Mouse (Mus musculus): ENCODE data around the gene Zfp3.

Zfp3 gene

DNA sequence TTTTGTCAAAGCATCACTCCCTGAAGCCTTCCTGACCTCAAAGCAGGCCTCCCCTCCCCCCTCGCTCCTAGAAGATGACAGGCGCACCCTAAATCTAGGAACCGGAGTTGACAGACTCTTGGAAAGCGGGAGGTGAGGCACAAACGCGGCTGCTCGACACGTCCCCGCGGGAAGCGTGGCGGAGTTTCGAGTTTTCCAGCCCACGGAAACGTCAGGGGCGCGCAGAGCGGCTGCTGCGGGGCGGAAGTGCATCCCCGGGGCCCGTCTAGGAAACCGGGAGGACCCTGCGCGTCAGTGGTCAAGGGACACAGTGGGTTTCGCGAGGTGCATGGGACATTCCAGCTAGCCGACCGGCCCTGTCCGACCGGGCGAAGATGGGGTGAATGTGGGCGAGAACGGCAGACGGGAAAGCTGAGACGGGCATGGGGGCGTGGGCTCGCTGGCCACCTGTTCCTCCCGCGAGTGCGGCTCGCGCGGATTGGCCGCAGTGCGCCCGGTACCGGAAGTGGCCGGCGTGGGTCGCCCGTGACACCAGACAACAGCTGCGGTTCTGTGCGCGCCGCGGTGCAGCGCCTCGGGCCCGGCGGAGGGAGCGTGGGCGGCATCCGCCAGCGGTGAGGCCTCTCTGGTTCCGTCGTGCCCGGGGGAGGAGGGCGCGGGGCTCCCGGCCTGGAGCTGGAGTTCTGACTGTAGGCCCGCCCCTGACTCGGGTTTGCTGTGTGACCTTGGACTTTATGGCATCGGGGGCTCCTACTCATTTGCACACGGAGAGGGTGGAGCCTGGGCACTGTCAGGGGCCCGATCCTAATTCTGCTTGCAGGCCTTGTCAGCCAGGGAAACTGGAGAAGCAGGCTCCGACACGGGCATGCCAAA lies at the start of gene Zfp3:
Gene Zfp3 (plus strand): TSS at position 274 of the 873 bp plus-strand sequence.
- DNase-seq (ENCODE audit: low read depth, low spot score): no peak

DNA sequence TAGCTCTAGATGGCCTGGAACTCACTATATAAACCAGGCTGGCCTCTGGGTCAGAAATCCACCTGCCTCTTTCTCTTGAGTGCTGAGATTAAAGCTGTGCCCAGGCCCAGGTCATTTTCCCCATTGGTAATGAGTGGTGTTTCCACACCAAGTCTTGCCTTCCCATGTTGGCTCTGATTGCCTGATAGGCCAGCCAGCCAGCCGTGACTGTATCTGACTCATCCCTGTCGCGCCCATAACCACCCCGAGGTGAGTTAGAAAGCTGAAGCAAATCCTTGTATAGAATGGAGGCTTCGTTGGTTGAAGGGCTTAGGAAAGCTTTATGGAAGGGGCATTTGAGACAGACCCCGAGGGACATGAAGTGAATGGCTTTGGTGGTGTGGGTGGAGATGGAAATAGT lies 48.2 kb upstream of the Zfp3 start:
- no peak for DNase-seq (ENCODE audit: low read depth, low spot score)

DNA sequence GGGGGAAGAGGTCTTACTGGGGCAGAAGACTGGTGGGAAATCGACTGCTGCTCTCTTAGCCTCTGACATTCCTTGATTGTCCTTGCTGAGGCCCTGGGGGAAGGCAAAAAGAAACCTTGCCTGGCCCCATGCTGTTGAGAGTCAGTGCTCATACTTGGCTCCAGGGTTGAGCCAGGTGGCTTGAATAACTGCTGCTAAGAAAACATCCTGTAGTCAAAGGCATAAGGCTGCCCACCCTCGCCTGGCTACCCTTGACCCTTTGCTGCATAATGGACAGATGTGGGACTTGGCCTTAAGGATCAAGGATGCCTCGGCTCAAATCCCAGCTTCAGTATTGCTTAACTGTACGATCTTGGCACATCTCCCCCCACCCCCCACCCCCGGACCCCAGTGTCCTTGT lies 45.5 kb upstream of the Zfp3 start:
- DNase-seq (ENCODE audit: low read depth, low spot score): no peak

- DNase-seq (ENCODE audit: low read depth, low spot score): no peak
These were observed 43.4 kb upstream of the Zfp3 start for GRCm38 (mm10) chr11:70720567-70720966.

DNA sequence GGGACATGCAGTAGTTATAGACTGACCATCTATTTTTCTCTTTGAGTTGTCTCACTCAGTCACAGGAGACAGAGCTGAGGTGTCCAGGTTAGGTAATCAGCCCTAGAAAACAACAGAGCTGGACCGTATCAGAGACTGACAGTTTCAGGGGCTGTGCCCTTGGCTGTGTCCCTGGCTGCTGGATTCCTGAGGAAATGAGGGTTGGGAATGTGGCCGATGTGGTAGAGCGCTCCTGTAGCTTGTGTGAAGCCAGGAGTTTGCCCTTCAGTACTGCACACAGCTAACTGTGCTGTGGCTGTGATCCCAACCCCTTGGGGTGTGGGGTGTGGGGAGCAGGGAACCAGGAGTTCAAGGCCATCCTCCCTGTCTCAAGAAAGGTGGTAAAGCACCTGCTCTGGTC lies 42.9 kb upstream of the Zfp3 start:
- DNase-seq (ENCODE audit: low read depth, low spot score): no peak

DNA sequence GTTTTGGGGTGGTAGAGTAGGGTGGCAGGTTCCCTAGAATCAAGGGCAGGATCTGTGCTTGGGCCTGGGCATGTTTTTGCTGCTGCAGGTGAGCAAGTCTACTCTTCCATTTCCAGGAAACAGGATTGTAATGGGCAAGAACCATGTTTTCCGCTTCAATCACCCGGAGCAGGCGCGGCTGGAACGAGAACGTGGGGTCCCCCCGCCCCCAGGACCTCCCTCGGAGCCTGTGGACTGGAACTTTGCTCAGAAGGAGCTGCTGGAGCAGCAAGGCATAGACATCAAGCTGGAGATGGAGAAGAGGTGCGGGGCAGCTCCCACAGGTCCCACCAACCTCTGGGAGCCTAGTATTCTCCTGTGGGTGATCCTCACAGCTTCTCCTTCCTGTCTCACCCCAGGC lies 39.3 kb upstream of the Zfp3 start:
- DNase-seq (ENCODE audit: low read depth, low spot score): no peak

DNA sequence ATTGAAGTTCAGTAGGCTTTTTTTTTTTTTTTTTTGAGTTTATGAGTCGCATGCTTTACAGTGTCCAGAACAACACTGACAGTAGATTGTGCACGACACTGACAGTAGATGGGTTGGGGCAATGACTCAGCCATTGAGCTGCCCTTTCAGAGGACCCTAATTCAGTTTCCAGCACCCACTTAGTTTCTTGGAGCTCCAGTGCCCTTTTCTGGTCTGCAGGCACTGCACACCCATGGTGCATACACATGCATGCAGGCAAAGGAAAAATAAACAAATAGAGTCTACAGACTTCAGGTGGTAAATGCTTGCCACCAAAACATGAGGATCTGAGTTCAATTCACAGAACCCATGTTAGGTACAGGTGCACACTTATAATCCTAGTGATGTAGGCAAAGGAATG lies 37.4 kb upstream of the Zfp3 start:
- no peak for DNase-seq (ENCODE audit: low read depth, low spot score)

- DNase-seq (ENCODE audit: low read depth, low spot score): no peak
These were observed 36.6 kb upstream of the Zfp3 start for GRCm38 (mm10) chr11:70727385-70727784.

GRCm38 (mm10) chr11:70730427-70731038 lies 33.5 kb upstream of the Zfp3 start:
- no peak for DNase-seq (ENCODE audit: low read depth, low spot score)

- DNase-seq (ENCODE audit: low read depth, low spot score): no peak
These were observed 32.8 kb upstream of the Zfp3 start for GRCm38 (mm10) chr11:70731178-70731577.

DNA sequence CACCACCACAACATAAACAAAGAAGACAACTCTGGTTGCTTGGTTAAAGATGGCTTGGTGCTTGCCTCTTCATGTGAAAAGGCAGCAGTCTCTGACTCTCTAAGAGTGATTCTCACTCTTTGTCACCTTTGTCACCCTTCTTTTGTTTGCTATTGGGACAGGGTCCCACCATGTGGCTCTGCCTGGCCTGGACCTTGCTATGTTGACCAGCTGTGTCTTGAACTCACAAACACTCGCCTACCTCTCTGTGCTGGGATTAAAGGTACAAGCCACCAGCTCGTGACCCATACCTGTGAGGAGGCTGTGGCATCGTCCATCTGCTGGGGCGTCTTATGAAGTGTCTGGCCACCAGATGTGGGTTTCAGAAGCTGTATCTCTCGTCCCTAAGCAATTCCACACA lies 30.8 kb upstream of the Zfp3 start:
- DNase-seq (ENCODE audit: low read depth, low spot score): no peak

DNA sequence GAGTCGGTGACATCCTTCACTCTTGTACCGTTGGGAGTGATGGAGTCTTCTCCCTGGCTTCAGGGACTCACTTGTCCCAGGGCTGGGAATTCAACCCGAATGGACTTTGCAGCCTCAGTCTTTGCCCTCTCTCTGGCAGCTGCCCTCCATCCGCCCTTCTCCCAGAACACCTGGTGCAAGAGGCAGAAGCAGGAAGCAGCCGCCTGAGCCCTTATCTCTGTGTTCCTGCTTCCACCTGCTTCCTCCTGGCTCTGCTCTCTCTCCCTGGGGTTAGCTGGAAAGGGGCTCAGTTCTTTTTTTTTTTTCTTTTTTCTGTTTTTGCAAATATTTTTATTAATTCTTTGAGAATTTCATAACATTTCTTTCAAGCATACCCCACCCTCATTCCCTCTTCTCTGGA lies 26.3 kb upstream of the Zfp3 start:
- no peak for DNase-seq (ENCODE audit: low read depth, low spot score)

DNA sequence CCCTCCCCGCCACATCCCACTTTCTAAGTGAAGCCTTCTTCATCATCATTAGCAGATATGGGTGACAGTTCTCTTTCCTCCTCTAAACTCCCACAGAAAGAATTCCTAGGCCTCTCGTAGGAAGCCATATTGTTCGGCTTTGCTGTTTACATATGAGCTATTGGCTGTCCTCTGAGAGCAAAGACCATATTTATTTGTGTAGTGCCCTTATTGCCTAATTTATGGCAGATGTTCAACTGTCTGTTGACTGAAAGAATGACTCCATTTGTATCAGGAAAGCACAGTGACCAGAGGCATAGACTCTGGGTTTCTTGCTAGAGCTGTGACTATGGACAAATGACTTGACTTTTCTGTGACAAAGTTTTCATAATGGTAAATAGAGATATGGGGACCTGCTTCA lies 22.4 kb upstream of the Zfp3 start:
- no peak for DNase-seq (ENCODE audit: low read depth, low spot score)

DNA sequence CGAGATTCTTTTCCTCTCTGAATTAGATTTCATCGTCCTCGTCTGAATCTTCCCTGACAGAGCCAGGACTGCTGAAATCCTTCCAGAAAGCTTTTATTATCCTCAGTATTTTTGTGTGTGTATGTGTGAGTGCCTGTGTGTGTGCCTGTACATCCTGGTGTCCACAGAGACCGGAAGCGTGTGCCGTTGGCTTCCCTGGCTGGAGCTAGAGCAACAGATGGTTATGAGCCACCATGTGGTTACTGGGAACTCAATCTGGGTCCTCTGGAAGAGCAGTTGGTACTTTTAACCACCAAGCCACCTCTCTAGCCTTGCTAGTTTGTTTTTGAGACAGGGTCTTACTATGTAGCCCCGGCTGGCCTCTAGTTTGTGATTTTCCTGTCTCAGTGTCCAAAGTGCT lies 21.9 kb upstream of the Zfp3 start:
- no peak for DNase-seq (ENCODE audit: low read depth, low spot score)

DNA sequence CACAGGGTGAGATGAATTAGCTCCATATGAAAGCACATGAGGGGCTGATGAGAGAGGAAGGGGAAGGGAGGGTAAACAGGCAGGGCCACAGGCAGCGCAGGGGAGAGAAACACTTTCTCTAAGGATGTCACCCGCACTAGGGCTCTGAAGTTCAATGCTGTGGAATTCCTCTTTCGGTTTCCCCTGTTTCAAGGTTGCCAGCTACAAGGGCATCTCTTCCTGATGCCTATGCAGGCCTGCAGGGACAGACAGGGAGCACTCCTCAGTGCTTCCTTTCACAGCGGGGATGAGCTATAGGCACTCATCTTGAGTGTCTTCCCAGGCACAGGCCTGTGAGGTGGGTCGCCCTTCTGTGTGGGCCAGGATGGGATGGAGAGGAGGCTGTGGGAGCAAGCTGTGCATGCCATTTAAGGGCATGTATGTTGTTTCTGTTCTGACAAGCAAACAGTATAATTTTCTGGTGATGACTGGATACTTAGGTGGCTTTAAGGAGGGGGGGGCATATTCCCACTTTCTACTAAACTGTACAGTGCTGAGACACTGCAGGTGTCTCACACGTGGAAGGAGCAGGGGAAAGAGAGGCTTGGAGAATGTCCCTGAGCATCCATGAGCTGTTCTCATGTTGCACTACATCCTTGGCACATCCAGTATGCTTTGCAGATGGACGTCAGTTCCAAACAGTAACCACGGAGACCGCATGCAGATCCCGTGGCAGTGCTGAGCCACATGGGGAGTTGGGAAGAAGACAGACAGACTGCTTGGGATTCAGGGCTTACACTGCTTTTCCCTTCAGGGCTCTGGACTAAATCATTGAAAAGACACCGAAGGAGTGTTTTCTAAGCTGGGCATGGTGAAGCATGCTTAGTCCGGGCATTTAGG lies 21.2 kb upstream of the Zfp3 start:
- DNase-seq (ENCODE audit: low read depth, low spot score): no peak

GRCm38 (mm10) chr11:70745636-70746035 lies 18.4 kb upstream of the Zfp3 start:
- DNase-seq (ENCODE audit: low read depth, low spot score): no peak

GRCm38 (mm10) chr11:70747876-70748545 lies 16.0 kb upstream of the Zfp3 start:
- no peak for DNase-seq (ENCODE audit: low read depth, low spot score)

DNA sequence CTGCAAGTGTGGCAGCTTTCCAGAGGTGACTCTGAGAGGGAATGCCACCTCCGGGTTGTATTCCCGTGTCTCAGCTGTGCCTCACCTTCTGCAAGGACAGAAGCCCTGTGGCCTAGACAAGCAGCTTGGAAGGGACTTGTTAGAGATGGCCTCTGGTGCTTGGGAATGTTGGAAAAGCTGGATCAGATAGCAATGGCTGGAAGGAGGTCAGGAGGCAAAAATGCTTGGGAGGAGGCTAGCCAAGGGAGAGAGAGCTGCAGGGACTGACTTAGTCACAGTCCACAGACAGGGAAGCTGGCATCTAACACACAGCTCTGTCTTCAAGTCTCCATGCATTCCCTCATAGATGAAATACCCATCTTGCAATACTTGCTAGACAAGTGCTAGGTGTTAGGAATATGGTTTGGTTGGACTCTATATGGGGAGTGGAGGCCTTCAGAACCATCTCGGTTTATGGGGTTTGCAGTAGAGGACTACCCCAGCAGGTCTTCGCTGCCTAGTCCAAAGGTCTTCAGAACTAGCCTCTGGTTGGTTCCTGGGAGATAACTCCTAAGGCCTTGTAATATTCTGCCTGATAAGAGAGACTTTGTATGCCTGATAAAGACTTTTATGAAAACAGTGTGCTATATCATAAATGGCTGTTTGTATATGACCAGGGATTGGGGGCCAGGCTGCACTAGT lies 11.5 kb upstream of the Zfp3 start:
- no peak for DNase-seq (ENCODE audit: low read depth, low spot score)

- no peak for DNase-seq (ENCODE audit: low read depth, low spot score)
These were observed 10.9 kb upstream of the Zfp3 start for GRCm38 (mm10) chr11:70753146-70753545.

DNA sequence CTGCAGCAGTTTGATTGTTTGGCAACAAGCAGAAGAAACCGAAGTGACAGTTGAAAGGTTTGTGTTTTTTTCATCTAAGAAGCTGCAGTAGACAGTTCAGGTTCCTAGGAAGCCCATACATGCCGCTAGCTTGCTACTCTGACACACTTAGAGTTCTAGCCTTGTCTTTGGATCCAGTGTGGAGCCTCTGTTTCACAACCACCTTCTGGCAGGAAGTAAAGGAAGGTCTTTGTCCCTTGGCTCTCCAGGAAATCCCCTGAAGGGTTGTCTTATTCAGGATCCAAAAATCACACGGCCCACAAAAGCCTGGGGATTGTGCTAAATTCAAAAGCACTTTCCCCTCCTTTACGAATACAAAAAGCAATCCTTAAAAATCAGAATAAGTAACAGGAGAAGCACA lies 9.5 kb upstream of the Zfp3 start:
- no peak for DNase-seq (ENCODE audit: low read depth, low spot score)

DNA sequence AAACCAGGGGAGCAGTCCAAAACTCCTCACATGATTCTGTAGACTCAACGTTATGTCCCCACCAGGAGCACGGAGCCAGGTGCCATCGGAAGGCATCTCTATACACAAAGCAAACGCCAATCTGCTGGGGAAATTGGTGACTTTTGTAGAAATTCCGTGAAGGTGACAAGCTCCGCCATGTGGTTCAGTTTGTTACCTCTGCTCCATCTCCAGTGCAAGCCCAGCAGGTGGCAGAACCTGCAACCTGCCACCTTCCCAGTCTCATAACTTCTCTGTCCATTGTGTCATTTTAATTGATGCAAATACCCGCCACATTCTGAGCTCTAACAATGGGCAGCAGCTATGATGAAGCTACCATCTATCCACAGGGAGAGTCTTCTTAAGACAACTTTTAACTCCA lies 9.1 kb upstream of the Zfp3 start:
- no peak for DNase-seq (ENCODE audit: low read depth, low spot score)

All from c-Kit-negative CD71-positive TER-119-positive erythroid progenitor cells, embryonic 14.5 days (primary cell).